In genomic region chr1:180390321-180390731, GRCm38 (mm10) we compare ENCODE assay signal across 8 mouse cellular contexts.
A peak's percentile ranks its signal among the peaks of the same experiment; 100 is the strongest.
DNase-seq lines count a peak whose midpoint lies in the region.

No protein-coding gene starts in this region.

- DNase-seq in gastrocnemius, adult 18-20 months (ENCODE audit: low spot score), result peak; percentile 86
- no peak for DNase-seq in gastrocnemius, postnatal 4 days (ENCODE audit: low spot score in 2 of 2)
- DNase-seq in T-cell, adult 2 months (ENCODE audit: low spot score), result peak; percentile 90
- DNase-seq in heart, adult 9 months (ENCODE audit: low spot score in 2 of 2), result peak; percentile 71 to 80
- peak; percentile 45 to 55 for DNase-seq in lung, postnatal 4 days
- no peak for DNase-seq in retina, postnatal 1 day
- no peak for DNase-seq in right cerebral cortex, adult 2 months (ENCODE audit: low spot score in 2 of 2)
- no peak for DNase-seq in left cerebral cortex, postnatal 14 days (ENCODE audit: low spot score in 2 of 2)

- intact Hi-C loops in left cerebral cortex, postnatal 14 days (cut with DNase I), result no loop called here

Comparison
In these comparisons a context has a peak if more than half of its experiments do, and no peak if none do; other contexts are left out.
1. DNase-seq: peak in gastrocnemius, adult 18-20 months (single experiment), T-cell, adult 2 months (single experiment), heart, adult 9 months (2 of 2) and lung, postnatal 4 days (2 of 2); none in gastrocnemius, postnatal 4 days (0 of 2), retina, postnatal 1 day (single experiment), right cerebral cortex, adult 2 months (0 of 2) and left cerebral cortex, postnatal 14 days (0 of 2).